ENCODE assay signal across 12 mouse cellular contexts in genomic region chr17:66364525-66365292, GRCm38 (mm10).
DNase-seq lines count a peak whose midpoint lies in the region; ATAC-seq and TF ChIP-seq lines count a peak whose summit lies in the region.
"Had no signal": no experiment of that assay in that cellular context is flagged by ENCODE, and none has a peak within 500 bp of the region (broad histone marks: within the 10 kb centered on the region; RNA-seq: fewer than 3 reads in every experiment).

No protein-coding gene starts in this region.

- H3K4me1 ChIP-seq in embryonic facial prominence, embryonic 12.5 days, result peaks cover 10% of the 10 kb centered on the region; the same call in 1 of the 2 replicates
- peaks cover 8% of the 10 kb centered on the region for H3K4me1 ChIP-seq in embryonic facial prominence, embryonic 10.5 days
- peaks cover 13% of the 10 kb centered on the region for H3K4me1 ChIP-seq in cortical plate, adult 2 months (ENCODE audit: control insufficient read depth, insufficient read depth, low read length)
- H3K4me1 ChIP-seq in stomach, postnatal 0 days (replicated peaks; ENCODE audit: control insufficient read depth, insufficient read depth), result no peaks in the 10 kb centered on the region
- H3K4me1 ChIP-seq: hindbrain, embryonic 12.5 days had no signal

- H3K9me3 ChIP-seq in embryonic facial prominence, embryonic 12.5 days, result no peaks in the 10 kb centered on the region
- no peaks in the 10 kb centered on the region for H3K9me3 ChIP-seq in embryonic facial prominence, embryonic 10.5 days
- H3K9me3 ChIP-seq in stomach, postnatal 0 days (ENCODE audit: control insufficient read depth, low read length), result no peaks in the 10 kb centered on the region
- H3K9me3 ChIP-seq: hindbrain, embryonic 12.5 days had no signal

- no peak for ATAC-seq in embryonic facial prominence, embryonic 12.5 days (ENCODE audit: insufficient number of reproducible peaks, insufficient read depth, low FRiP score, low TSS enrichment)
- no peak for ATAC-seq in stomach, postnatal 0 days (ENCODE audit: low FRiP score, low TSS enrichment)

- intact Hi-C loops in left cerebral cortex, adult 2 months (cut with DNase I), result no loop called here
- intact Hi-C loops in left cerebral cortex, postnatal 10 days (cut with DNase I), result no loop called here
- intact Hi-C loops in heart, postnatal 36 days (cut with DNase I), result no loop called here

- peaks cover 11% of the 10 kb centered on the region; the same call in 1 of the 2 replicates for H3K36me3 ChIP-seq in embryonic facial prominence, embryonic 12.5 days
- H3K36me3 ChIP-seq in embryonic facial prominence, embryonic 10.5 days (replicated peaks), result peaks cover 62% of the 10 kb centered on the region
- H3K36me3 ChIP-seq in stomach, postnatal 0 days (ENCODE audit: control insufficient read depth, insufficient read depth, low read length), result no peaks in the 10 kb centered on the region

- H3K27ac ChIP-seq in embryonic facial prominence, embryonic 12.5 days, result 0 out of 2 replicates have a peak overlapping the region, but pooled peaks have one; percentile 23
- H3K27ac ChIP-seq in embryonic facial prominence, embryonic 10.5 days (replicated peaks), result no peak overlapping the region
- peak overlapping the region; percentile 69; the same call in 1 of the 2 replicates for H3K27ac ChIP-seq in left cerebral cortex, adult 2 months
- H3K27ac ChIP-seq in cortical plate, adult 2 months (ENCODE audit: insufficient read depth, low read length), result peak overlapping the region; percentile 2; the same call in 1 of the 2 replicates
- no peak overlapping the region for H3K27ac ChIP-seq in stomach, postnatal 0 days (replicated peaks)
- H3K27ac ChIP-seq: hindbrain, embryonic 12.5 days had no signal

- no peak for TF ChIP-seq POLR2A in cortical plate, adult 2 months (IDR thresholded peaks at IDR 0.05; ENCODE audit: extremely low read depth, insufficient read depth, low read length)

- no peak for DNase-seq in embryonic facial prominence, embryonic 10.5 days (ENCODE audit: low spot score)
- DNase-seq in left cerebral cortex, adult 2 months (ENCODE audit: extremely low spot score in 1 of 2, low spot score in 2 of 2), result no peak
- DNase-seq in left cerebral cortex, postnatal 10 days (ENCODE audit: extremely low spot score in 1 of 2, low spot score in 2 of 2), result no peak
- peak; percentile 55 to 57 for DNase-seq in heart, postnatal 36 days
- no peak for DNase-seq in stomach, postnatal 0 days (ENCODE audit: low spot score)
- DNase-seq in adrenal gland, adult 2 months, result no peak
- DNase-seq: cerebellum, adult 11 months had no signal

- no peak for TF ChIP-seq EP300 in stomach, postnatal 0 days (optimal IDR thresholded peaks at IDR 0.05)

- no peak overlapping the region for H3K4me2 ChIP-seq in embryonic facial prominence, embryonic 12.5 days (replicated peaks)
- H3K4me2 ChIP-seq in stomach, postnatal 0 days (replicated peaks; ENCODE audit: low read depth), result no peak overlapping the region
- H3K4me2 ChIP-seq: hindbrain, embryonic 12.5 days; liver, embryonic 11.5 days had no signal

- H3K4me3 ChIP-seq in embryonic facial prominence, embryonic 12.5 days, result no peak overlapping the region
- H3K4me3 ChIP-seq in embryonic facial prominence, embryonic 10.5 days, result no peak overlapping the region
- H3K4me3 ChIP-seq in left cerebral cortex, adult 2 months, result no peak overlapping the region
- H3K4me3 ChIP-seq in cortical plate, adult 2 months (ENCODE audit: insufficient read depth, low read length), result no peak overlapping the region
- H3K4me3 ChIP-seq in stomach, postnatal 0 days (ENCODE audit: low read depth, low read length), result no peak overlapping the region
- H3K4me3 ChIP-seq: erythroblast, embryonic 14.5 days; hindbrain, embryonic 12.5 days had no signal

- H3K27me3 ChIP-seq in embryonic facial prominence, embryonic 12.5 days, result no peaks in the 10 kb centered on the region
- H3K27me3 ChIP-seq in embryonic facial prominence, embryonic 10.5 days (replicated peaks; ENCODE audit: low read depth, poor library complexity, severe bottlenecking), result no peaks in the 10 kb centered on the region
- no peaks in the 10 kb centered on the region for H3K27me3 ChIP-seq in stomach, postnatal 0 days (ENCODE audit: control insufficient read depth, insufficient read depth, low read length)
- H3K27me3 ChIP-seq: hindbrain, embryonic 12.5 days had no signal

- H3K9ac ChIP-seq in embryonic facial prominence, embryonic 12.5 days, result no peak overlapping the region
- no peak overlapping the region for H3K9ac ChIP-seq in stomach, postnatal 0 days (ENCODE audit: low read length)
- H3K9ac ChIP-seq: hindbrain, embryonic 12.5 days had no signal

- TF ChIP-seq CTCF in left cerebral cortex, adult 2 months (IDR thresholded peaks at IDR 0.05), result no peak
- no peak for TF ChIP-seq CTCF in cortical plate, adult 2 months (IDR thresholded peaks at IDR 0.05; ENCODE audit: extremely low read depth, insufficient read depth, low read length)
- TF ChIP-seq CTCF in stomach, postnatal 0 days (IDR thresholded peaks at IDR 0.05; ENCODE audit: low read depth), result no peak

- WGBS in embryonic facial prominence, embryonic 12.5 days, result 68% methylated on average over 26 of the region's 26 CpGs
- 84% methylated on average over 26 of the region's 26 CpGs for WGBS in embryonic facial prominence, embryonic 10.5 days
- 65% methylated on average over 22 of the region's 26 CpGs for WGBS in stomach, postnatal 0 days

Comparison
In these comparisons a context has a peak if more than half of its experiments do, and no peak if none do; other contexts are left out.
1. H3K27ac ChIP-seq: peak in embryonic facial prominence, embryonic 12.5 days (single experiment), left cerebral cortex, adult 2 months (single experiment) and cortical plate, adult 2 months (single experiment); none in embryonic facial prominence, embryonic 10.5 days (single experiment) and stomach, postnatal 0 days (single experiment).
2. DNase-seq: peak in heart, postnatal 36 days (2 of 2); none in embryonic facial prominence, embryonic 10.5 days (single experiment), left cerebral cortex, adult 2 months (0 of 2), left cerebral cortex, postnatal 10 days (0 of 2), stomach, postnatal 0 days (single experiment) and adrenal gland, adult 2 months (single experiment).